Mouse (Mus musculus): ENCODE data around the gene Lamtor4. TPM values are rescaled to one million over a fixed set of nuclear protein-coding genes. Genes with fewer than 3 reads are reported as not detected.
"Not testable (repeated sequence)": the region's sequence is repeated elsewhere in the genome, so short reads cannot be mapped to it uniquely, and the experiment has no call there.

Gene Lamtor4
- 83.9 and 88.4 TPM in 2 replicates for polyA plus RNA-seq (2015; fragmentation: Nextera tagmentation; extraction: Ambion mirVana)

DNA sequence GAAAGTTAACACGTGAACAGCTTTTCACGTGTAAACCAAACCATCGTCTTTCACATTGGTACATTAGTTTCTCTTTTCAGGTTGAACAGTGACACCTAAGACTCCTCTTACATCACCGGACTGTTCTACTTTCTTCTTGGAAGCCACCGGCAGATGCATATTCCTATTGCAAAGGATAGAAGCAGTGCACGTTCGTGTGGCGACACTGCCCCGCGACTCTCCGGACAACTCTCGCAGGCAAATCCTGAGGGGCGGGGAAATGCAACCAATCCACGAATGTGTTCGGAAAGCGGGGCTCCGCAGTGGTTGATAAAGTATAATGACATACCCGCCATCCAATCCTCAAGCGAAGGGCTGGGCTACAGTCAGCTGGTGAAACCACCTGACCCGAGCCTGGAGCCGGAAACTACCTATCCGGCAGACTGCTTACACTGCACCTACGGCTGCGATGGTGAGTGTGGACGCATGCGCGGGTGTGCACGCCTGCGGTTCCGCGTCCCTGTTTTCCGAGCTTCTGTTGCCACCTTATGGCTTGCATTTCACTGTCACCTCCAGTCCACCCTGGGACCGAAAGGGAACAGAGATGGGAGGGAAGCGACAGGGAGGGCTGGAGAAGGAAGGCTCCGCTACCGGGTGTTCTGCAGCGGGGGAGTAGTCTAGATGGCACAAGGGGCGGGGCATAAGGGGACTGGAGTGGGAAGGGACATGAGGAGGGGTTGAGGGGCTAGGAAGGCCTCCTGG lies at the start of gene Lamtor4:
Gene Lamtor4, plus strand, starts transcription at position 130 of the 741 bp plus-strand sequence.
- DNase-seq (ENCODE audit: low spot score), result peak; percentile 95

DNA sequence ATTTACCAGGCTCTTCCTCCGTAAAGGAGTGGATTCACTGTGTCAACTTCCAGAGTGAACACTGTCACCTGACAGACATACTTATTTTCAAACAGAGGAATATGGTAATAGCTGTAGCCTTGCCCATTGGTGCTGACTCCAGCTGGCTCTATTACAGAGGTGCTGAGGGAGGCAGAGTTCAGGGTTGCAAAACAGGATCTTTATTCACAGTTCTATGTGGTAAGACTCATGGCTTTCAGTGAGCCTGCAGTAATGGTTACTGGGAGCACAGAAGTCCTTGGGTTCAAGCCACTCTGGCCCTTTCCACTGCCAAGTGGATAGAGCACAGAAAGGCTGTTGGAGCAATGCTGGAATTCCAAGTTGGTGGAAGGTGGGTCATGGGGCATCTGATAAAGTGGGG lies 48.0 kb upstream of the Lamtor4 start:
- no peak for DNase-seq (ENCODE audit: low spot score)

DNA sequence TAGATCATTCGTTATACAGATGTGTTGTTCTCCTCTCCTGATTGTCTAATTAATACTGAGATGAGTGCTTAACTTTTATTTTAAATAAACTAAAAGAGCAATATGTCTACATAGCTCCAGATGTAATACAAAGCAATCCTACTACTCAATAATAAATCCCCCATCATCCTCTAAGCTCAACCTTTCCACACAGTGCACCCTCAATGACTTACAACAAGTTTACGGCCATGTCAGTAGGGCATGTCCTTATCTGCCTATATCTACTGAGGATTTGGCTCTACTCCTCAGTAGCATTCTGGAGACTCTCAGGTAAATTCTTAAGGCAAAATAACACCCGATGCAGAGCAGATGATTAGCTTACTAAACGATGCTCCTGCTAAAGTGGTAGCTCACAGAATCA lies 47.4 kb upstream of the Lamtor4 start:
- no peak for DNase-seq (ENCODE audit: low spot score)

DNA sequence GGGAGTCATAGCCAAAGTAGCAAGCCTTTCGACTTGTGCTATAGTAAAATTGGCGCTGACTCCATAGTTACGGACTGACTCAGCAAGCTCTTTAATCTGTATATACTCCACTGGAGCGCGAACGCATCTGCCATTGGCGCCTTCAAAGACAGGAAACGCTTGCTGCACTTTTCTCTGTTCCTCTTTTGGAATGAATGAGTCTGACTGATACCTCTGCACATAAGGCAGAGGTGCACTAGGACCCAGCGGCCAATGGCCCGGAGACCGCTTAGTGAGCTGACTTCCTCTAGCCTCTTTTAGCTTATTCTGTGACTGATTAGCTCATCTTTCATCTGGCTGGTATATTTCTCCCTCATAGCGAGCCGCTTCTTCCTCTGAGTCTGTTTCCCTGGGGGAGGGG lies 38.6 kb upstream of the Lamtor4 start:
- DNase-seq (ENCODE audit: low spot score), result not testable (repeated sequence)

DNA sequence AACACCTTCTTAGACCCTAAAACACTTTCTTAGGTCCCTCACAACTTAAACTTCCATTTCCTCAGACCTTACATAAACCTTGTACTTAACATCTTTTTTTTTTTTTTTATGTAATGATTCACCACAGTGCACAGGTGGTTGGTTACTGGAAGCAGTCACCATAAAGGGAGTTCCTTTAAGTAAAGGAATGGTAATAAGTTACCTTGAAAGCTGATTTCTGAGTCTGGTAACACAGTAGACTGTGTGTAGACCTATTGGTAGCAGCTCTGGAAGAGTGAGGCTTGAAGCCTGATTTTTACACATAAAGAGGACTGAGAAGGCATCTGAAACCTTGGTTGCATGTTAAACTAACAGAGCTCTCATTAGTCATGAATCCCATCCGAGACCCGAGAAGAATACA lies 35.4 kb upstream of the Lamtor4 start:
- DNase-seq (ENCODE audit: low spot score), result no peak

DNA sequence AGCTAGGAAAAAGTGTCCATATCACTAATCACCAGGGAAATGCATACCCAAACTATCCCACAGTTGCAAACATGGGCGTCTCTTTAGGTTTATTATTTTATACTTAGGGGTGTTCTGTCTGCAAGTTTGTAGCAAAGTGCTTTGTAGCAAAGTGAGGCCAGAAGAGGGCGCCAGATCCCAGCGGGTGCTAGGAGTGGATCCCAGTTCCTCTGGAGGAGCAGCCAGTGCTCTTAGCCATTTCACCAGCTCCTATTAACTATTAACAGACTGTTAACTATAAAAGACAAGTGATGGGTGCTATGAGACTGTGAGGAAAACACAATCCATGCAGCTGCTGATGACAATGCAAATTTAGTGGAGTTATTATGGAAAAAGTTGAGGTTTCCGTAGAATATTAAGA lies 33.2 kb upstream of the Lamtor4 start:
- peak; percentile 66 for DNase-seq (ENCODE audit: low spot score)

DNA sequence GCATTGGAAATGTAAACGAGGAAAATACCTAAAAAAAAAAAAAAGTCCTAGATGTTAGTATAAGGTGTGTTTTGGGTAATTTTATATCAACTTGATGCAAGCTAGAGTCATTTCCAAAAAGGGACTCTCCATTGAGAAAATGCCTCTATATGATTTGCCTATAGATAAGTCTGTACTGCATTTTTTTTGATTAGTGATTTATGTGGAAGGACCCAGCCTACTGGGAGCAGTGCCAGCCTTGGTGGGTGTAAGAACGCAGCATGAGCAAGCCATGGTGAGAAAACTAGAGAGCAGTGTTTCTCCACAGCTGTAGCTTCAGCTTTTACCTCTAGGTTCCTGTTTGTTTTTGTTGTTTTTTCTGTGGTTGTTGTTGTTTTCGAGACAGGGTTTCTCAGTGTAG lies 32.0 kb upstream of the Lamtor4 start:
- DNase-seq (ENCODE audit: low spot score), result no peak

DNA sequence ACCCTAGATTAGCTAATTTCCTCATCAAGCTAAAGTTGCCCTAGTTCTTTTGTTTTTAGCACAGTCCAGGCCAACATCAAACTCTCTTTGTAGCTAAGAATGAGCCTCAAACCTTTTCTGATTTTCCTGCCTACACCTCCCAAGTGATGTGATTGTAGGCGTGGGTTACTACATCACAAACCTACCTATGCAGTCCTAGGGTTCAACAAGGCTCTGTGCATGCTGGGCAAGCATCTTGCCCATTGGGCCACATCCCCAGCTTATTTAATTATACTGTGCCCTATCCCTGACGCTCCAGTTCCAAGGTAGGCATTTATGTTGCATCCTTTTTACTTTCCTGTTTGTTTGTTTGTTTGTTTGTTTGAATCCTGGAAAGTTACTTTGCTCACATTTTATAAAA lies 29.6 kb upstream of the Lamtor4 start, which contains the start of gene Nxpe5:
Gene Nxpe5, plus strand, starts transcription at position 199 of the 400 bp plus-strand sequence.
- DNase-seq (ENCODE audit: low spot score), result no peak

DNA sequence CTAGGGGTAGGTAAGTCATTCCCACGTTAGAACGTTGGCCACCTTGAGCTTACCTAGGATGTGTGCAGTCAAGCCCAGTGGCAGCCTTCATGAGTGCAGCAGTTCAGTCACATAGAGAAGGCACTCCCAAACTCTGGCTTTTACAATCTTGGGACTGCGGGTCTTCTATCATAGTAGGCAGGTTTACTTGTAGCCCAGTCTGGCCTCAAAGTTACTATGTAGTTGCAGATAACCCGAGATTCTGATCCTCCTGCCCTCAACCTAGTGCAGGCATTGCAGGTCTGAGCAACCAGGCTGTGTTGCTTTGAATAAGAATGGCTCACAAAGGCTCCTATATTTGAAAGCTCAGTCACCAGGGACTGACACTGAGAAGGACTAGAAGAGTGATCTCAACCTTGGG lies 28.8 kb upstream of the Lamtor4 start:
- DNase-seq (ENCODE audit: low spot score), result no peak

DNA sequence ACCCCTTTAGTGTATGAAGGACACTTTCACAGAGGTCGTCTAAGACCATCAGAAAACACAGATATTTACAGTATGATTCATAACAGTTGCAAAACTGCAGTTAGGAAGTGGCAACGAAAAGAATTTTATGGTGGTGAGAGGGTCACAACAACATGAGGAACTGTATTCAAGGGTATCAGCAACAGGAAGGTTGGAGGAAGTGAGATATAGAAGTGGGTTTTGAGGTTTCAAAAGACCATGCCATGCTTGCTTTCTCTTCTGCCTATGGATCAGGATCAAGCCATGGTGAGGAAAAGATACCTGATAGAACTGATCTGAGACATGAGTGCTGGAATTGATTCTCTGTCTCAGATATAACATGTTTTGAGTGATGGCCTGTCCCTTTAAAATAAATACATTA lies 27.9 kb upstream of the Lamtor4 start:
- DNase-seq (ENCODE audit: low spot score), result no peak

DNA sequence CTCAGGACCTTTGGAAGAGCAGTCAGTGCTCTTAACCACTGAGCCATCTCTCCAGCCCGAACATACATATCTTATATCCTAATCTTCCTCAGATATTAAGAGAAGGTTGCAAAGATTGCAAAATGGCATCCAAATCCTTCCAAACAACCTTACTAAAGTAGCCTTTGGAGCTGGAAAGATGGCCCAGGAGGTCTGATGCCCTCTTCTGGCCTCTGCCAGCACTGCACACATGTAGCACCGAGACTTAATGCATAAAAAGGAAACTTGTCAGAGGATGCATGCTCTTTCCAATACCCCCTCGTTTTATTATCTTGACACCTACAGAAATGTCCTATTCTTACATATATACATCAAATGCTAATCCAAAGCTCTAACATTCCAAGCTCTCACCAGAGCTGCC lies 27.3 kb upstream of the Lamtor4 start:
- DNase-seq (ENCODE audit: low spot score), result peak; percentile 29

DNA sequence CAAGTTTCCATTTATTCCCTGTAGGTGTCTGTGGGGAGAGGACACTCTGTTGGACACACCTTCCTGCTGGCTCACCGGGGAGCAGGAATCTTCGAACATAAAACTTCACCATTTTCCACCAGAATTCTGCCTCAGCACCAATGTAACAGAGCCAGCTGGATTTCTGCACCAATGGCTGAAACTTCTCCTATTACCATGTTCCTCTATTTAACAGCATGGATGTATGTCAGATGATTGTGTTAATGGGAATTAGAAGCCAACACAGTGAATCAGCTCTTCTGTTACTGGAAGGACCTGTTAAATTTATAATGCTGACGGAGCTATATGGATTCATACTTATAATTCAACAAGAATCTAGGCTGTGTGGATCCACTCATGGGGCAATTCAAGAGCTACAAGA lies 25.8 kb upstream of the Lamtor4 start:
- no peak for DNase-seq (ENCODE audit: low spot score)

DNA sequence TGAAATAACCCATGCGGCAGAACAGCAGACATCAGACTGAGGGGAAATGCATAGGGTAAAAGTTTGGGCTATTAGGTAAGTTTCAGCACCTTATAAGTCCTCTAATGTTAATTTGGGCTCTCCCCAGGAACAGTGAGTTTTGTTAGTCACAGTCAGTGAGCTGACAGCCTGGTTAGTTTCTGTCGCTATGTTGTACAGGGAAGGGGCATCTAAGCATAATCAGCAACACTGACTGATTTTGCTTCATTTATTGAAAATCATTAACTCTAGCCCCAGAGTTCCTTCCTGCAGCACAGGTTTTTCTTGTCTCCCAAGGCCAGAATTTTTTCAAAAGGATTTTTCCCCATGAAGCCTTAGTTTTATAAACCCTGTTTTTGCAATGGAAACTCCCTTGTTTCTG lies 21.5 kb upstream of the Lamtor4 start:
- DNase-seq (ENCODE audit: low spot score), result no peak

DNA sequence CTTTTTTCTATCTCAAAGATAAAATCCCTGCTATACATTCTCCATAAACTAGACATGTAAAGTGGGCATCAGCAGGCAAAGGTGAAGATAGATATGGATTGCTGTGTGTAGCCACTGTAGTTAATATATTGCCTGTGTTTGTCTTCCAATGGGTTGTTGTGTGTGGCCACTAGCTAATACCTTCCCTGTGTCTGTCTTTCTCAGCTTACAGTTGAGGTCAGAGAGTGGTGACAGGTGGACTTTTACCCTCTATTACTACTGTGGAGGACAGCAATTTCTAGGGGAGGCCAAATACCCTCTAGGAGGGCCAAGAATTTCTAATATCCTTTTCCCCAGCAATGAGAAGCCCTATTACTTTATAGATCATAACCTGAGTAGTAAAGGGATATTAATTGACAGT lies 21.1 kb upstream of the Lamtor4 start:
- DNase-seq (ENCODE audit: low spot score), result no peak

DNA sequence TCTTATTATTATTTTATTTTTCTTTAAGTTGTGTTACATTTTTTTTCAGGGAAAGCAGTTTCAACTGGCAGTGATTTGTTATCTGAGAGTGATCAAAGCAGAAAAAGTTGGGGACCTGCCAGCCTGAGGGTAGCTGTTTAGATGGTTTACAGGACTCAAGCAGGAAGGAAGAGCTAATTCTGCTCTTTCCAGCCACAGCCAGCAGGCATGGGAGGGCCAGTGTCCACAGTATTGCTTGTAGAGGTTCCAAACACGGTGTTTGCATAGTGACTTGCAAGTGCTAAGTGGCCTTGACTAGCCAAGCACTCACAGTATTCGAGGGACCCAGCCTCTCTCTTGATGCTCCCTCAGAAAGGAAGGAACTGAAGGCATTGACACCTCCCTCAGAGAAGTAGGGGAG lies 13.8 kb upstream of the Lamtor4 start:
- no peak for DNase-seq (ENCODE audit: low spot score)

DNA sequence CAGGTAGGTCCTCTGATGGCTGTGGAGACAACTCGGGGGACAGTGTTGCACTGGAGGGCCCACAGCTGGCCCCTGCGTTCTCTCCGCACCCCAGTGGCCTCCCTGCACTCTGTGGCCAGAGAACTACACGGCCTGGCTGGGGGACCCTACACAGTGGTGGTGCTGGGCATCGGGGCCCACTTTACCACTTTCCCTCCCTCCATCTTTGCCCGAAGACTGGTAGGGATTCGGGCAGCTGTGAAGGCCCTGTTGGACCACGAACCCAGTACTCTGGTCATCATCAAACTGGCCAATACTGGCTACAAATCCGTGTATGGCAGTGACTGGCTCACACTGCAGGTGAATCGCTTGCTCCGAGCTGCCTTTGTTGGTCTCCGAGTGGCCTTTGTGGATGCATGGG lies 4.1 kb upstream of the Lamtor4 start:
- no peak for DNase-seq (ENCODE audit: low spot score)

DNA sequence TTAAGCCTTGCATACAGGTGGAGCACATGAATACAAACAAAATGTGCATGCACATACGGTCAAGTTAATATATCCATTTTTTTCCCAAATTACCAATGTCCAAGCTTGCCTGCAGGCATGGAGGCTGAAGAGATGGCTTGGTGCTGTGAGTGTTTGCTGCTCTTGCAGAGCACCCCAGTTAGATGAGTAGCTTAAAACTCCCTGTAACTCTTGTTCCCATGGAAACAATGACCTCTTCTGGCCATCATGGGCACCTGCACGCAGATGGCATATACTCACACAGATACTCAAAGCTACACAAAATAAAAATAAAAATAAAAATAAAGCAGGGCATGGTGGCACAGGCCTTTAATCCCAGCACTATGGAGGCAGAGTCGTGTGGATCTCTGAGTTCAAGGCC lies 2.2 kb upstream of the Lamtor4 start:
- no peak for DNase-seq (ENCODE audit: low spot score)

DNA sequence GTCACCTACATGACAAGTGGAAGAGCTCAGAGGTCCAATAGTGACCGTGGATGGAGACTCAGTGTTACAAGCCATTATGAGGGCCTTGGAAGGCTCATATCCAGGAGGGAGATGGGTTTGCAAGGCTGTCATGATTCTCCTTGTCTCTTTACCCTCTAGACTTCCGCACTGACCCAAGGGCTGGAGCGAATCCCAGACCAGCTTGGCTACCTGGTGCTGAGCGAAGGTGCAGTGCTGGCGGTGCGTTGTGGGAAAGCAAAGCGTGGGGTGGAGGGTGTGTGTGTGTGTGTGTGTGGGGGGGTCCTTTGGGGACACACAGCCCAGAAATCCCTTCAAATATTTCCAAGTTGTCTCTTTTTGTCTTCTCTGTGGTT lies 799 bp downstream of the Lamtor4 start:
- no peak for DNase-seq (ENCODE audit: low spot score)

DNA sequence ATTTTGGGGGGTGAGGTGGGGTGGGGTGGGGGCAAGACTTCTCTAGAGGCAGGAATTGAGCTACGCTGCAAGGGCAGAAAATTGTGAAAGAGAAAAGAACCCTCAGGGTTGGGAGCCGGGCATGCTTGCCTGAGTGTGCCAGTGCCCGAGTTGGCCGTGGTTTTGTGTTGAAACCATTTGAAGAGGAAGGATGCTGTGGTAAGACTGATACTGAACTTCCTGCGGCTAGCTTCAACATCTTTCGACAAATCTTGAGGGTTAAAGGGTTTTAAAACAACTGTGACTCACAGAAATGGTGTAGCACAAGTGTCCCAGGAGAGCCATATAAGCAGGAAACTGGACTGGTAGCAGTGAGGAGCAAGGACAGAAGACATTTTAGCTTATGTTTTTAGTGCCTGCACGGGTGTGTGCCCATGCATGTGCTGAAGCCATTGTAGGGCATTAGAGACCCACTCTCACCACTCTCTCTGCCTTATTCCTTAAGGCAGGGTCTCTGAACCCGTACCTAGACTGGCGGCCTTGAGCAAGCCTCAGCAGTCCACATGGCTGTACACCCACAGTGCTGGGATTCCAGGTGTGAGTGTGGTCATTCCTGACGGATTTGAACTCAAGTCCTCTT lies 1.8 kb downstream of the Lamtor4 start:
- peak; percentile 11 for DNase-seq (ENCODE audit: low spot score)

DNA sequence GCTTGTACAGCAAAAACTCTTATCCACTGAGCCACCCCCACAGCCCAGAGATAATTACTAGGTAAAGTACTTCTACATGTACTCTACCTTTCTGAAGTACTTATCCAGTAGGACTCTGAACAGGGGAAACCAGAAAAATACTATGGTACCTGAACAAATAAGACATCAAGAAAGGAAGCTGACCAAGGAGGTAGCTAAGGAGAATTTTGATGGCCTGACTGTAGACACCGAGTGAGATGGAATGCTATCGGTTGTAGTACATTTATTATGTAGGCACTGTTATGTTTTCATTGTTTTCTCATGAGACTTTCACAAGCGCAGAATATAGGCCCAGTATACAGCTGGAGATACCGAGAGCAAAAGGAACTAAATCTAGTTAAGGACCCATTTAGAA lies 2.3 kb downstream of the Lamtor4 start:
- DNase-seq (ENCODE audit: low spot score), result no peak

DNA sequence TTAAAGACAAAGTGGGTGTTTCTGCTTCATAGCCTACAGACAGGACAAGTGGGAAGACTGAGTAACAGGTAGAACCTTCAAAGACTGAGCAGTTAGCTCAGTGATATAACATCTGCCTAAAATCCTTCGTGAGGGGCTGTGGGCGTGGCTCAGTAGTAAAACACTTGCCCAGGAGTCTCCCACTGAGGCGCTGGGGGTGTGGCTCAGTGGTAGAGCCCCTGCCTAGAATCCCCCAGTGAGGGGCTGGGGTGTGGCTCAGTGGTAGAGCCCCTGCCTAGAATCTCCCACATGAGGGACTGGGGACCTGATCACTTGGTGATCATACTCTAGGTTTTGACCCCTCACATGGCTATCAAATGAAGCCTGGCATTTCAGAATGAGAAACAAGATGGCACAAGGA lies 2.8 kb downstream of the Lamtor4 start:
- no peak for DNase-seq (ENCODE audit: low spot score)

DNA sequence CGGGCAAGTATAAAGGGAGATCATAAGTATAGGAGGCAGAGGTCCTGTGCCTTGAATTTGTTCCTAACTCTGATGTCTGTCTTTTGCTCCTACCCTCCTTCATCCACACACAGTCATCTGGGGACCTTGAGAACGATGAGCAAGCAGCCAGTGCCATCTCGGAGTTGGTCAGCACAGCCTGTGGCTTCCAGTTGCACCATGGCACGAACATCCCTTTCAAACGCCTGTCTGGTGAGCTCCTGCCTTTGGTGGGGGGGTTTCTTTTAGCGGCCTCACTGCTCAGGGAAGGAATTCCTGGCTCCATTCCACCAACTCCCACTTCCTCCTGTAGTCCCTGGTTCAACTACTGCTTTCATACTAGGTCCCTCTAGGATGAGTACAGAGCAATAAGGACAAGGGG lies 3.3 kb downstream of the Lamtor4 start:
- DNase-seq (ENCODE audit: low spot score), result no peak

DNA sequence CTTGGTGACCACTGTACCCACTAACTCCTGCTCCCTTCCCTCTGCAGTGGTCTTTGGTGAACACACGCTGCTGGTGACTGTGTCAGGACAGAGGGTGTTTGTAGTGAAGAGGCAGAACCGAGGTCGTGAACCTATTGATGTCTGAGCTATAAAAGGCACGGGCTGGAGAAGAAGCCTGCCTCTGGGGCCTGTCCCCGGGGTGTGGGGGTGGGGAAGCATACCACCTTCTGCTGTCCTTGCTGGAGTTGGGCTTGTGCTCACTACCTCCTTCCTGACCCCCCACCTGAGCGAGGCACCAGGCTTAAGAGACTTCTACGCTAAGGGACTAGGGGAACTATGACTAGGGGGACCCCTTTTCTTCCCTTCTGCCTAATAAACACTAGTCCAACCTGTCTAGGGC lies 3.7 kb downstream of the Lamtor4 start:
- no peak for DNase-seq (ENCODE audit: low spot score)

Data from thymus, postnatal 0 days (tissue).